Mouse (Mus musculus): ENCODE results near the gene Crisp3.
"Not testable (repeated sequence)": the region's sequence is repeated elsewhere in the genome, so short reads cannot be mapped to it uniquely, and the experiment has no call there.

Gene Crisp3

GRCm38 (mm10) chr17:40242135-40242534 is at the start of gene Crisp3:
Crisp3 (minus strand) TSS chr17:40242288.
- no peak for DNase-seq (ENCODE audit: low spot score in 2 of 2)

DNA sequence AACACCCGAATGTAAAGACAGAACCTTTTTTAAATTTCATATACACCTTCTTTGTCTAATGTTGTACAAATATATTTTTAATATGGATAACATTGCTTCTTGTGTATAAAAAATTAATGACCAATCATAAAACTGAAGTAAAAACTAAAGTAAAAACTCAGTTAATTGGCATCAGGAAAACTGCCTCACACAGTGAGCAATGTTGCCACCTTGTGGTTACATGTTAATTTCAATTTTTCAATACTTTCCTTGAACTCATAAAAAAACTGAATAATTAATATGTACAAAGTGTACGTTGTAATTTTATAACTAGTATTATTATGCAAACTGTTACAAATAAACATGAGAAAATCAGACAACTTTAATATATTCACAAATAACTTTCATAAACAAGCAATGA is 43.3 kb upstream of the Crisp3 start:
- DNase-seq (ENCODE audit: low spot score in 2 of 2) = no peak

GRCm38 (mm10) chr17:40275519-40275918 is 33.4 kb upstream of the Crisp3 start:
- no peak for DNase-seq (ENCODE audit: low spot score in 2 of 2)

GRCm38 (mm10) chr17:40274906-40275470 is 32.9 kb upstream of the Crisp3 start:
- no peak for DNase-seq (ENCODE audit: low spot score in 2 of 2)

DNA sequence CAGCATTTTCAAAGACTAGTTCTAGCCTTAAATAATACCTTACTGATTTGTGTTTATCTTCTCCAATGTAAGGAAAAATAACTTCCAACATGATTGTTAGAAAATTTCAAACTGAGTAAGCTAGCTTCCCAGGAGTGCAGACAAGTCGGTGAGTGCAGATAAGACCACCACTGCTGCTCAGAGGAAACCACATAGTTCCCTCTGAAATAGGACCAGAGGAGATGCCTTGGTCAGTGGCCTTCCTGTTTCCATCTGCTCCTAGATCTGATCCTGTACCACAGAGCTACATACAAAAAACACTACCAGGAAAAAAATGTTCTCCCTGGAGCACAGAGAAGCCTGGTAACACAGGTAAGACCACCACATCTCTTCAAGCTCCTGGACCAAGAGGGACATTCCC is 10.4 kb upstream of the Crisp3 start:
- no peak for DNase-seq (ENCODE audit: low spot score in 2 of 2)

DNA sequence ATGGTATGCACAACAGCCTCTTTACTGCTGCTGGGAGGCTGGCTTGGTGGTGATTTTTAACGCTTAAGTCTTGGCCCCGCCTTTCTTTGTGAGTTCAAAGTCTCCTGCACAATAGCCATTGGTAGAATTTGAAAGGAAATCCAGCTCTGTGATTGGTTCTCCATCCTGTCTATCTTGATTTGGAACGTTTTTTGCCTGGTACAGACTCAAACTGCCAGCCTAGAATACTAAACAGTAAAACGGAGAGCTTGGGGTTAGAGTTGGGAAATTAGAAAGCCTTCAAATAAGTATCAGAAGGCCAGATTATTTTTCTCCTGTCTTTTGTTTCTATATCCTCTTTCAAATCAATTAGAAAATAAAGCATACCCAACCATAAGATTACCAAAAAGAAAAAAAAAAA is 33.5 kb downstream of the Crisp3 start, which contains the start of gene Pgk2:
TSS of gene Pgk2 (minus strand) at position 101 of the 400 bp plus-strand sequence.
- DNase-seq (ENCODE audit: low spot score in 2 of 2) = no peak

DNA sequence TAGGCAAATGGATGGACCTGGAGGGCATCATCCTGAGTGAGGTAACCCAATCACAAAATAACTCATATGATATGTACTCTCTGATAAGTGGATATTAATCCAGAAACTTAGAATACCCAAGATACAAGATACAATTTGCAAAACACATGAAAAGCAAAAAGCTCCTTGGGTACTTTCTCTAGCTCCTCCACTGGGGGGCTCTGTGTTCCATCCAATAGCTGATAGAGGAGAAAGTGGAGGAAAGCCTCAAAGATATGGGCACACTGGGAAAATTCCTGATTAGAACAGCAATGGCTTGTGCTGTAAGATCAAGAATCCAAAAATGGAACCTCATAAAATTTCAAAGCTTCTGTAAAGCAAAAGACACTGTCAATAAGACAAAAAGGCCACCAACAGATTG is 40.3 kb downstream of the Crisp3 start:
- not testable (repeated sequence) for DNase-seq (ENCODE audit: low spot score in 2 of 2)

GRCm38 (mm10) chr17:40190192-40190591 is 51.9 kb downstream of the Crisp3 start:
- not testable (repeated sequence) for DNase-seq (ENCODE audit: low spot score in 2 of 2)
